Mouse (Mus musculus) heart, embryonic 13.5 days (tissue): ENCODE data around the gene Hrasls5. TPM values are rescaled to one million over a fixed set of nuclear protein-coding genes. Genes with fewer than 3 reads are reported as not detected.

Experiments used
- ATAC-seq: fragments of 200-750 bp; cut with Nextera tagmentation; 2 replicates; pipeline ENCODE4 v1.8.0; 2017; ENCODE audit warnings: moderate TSS enrichment; ENCODE audit not compliant: insufficient number of reproducible peaks, low FRiP score, low TSS enrichment; ENCODE audit errors: extremely low read depth
- H3K27ac ChIP-seq: fragments of 300-500 bp; sonication (generic); replicated peaks from 2 replicates; pipeline ENCODE4 v1.5.1; 2015; ENCODE audit warnings: moderate library complexity, mild to moderate bottlenecking, inconsistent platforms
- H3K27me3 ChIP-seq: fragments of 300-500 bp; sonication (generic); replicated peaks from 2 replicates; pipeline ENCODE4 v1.6.1; 2015; ENCODE audit warnings: mild to moderate bottlenecking, inconsistent platforms
- H3K36me3 ChIP-seq: fragments of 300-500 bp; sonication (generic); 2 replicates; pipeline ENCODE4 v1.6.1; 2015; ENCODE audit warnings: mild to moderate bottlenecking, inconsistent platforms
- H3K4me1 ChIP-seq: fragments of 300-500 bp; sonication (generic); 2 replicates; pipeline ENCODE4 v1.6.1; 2015; ENCODE audit warnings: inconsistent platforms
- H3K4me2 ChIP-seq: fragments of 300-500 bp; sonication (generic); 2 replicates; pipeline ENCODE4 v1.6.1; 2015; ENCODE audit warnings: inconsistent platforms, mild to moderate bottlenecking, moderate library complexity
- H3K4me3 ChIP-seq: fragments of 300-500 bp; sonication (generic); 2 replicates; pipeline ENCODE4 v1.5.1; 2015; ENCODE audit warnings: moderate library complexity, mild to moderate bottlenecking, inconsistent platforms
- H3K9ac ChIP-seq: fragments of 300-500 bp; sonication (generic); 2 replicates; pipeline ENCODE4 v1.6.1; 2015; ENCODE audit warnings: inconsistent platforms, mild to moderate bottlenecking, moderate library complexity
- H3K9me3 ChIP-seq: fragments of 300-500 bp; sonication (generic); 2 replicates; pipeline ENCODE4 v1.6.1; 2016; ENCODE audit warnings: inconsistent platforms
- WGBS: fragments of 180-500 bp; shearing (Covaris S2); methylation state at CpG from one replicate; pipeline ENCODE4 v1.1.7; 2015; ENCODE audit warnings: mixed read lengths; 5-methylcytosine and 5-hydroxymethylcytosine counted together
- polyA plus RNA-seq: library from polyadenylated mRNA; unstranded; fragments of >200 nt; fragmentation: Nextera tagmentation; extraction: Ambion mirVana; gene quantifications from 2 replicates; pipeline ENCODE4 v1.2.1, GENCODE M21; 2015

Gene Hrasls5
- not detected in 2 replicates for polyA plus RNA-seq

GRCm38 (mm10) chr19:7611942-7612757 lies at the start of gene Hrasls5:
Gene Hrasls5 (plus strand): TSS chr19:7612541.
- 3% methylated on average over 54 of the region's 54 CpGs for WGBS
- no peak for ATAC-seq
- H3K9ac ChIP-seq: peak within 1 kb of the TSS; percentile 73

GRCm38 (mm10) chr19:7562601-7563129 lies 49.7 kb upstream of the Hrasls5 start:
- Histone ChIP-seq H3K36me3 (peaks cover 21% of the 10 kb centered on the region), H3K9ac (no peak overlapping the region), H3K27ac (no peak overlapping the region), H3K4me1 (peaks cover 32% of the 10 kb centered on the region), H3K27me3 (no peaks in the 10 kb centered on the region), H3K4me3 (no peak overlapping the region), H3K9me3 (no peaks in the 10 kb centered on the region), H3K4me2 (peak overlapping the region; percentile 13; the same call in 1 of the 2 replicates)
- no peak for ATAC-seq
- 73% methylated on average over 10 of the region's 10 CpGs for WGBS

More at GRCm38 (mm10) chr19:7611942-7612757, at the start of gene Hrasls5:
- peak within 1 kb of the TSS; percentile 55 for H3K4me3 ChIP-seq
- peak within 1 kb of the TSS; percentile 78 for H3K4me2 ChIP-seq
- H3K4me1 ChIP-seq: peaks cover 18% of the 10 kb centered on the region
- peaks cover 52% of the 10 kb centered on the region for H3K27me3 ChIP-seq
- no peaks in the 10 kb centered on the region for H3K9me3 ChIP-seq
- H3K27ac ChIP-seq: no peak within 1 kb of the TSS
- no peaks in the 10 kb centered on the region for H3K36me3 ChIP-seq

GRCm38 (mm10) chr19:7563676-7564075 lies 48.7 kb upstream of the Hrasls5 start:
- Histone ChIP-seq H3K27ac (no peak overlapping the region), H3K4me2 (no peak overlapping the region), H3K27me3 (no peaks in the 10 kb centered on the region), H3K9me3 (no peaks in the 10 kb centered on the region), H3K36me3 (peaks cover 21% of the 10 kb centered on the region), H3K9ac (no peak overlapping the region), H3K4me3 (no peak overlapping the region), H3K4me1 (peaks cover 31% of the 10 kb centered on the region)
- 77% methylated on average over 2 of the region's 2 CpGs for WGBS
- no peak for ATAC-seq

- ATAC-seq: no peak
- peaks cover 19% of the 10 kb centered on the region for H3K36me3 ChIP-seq
- peaks cover 27% of the 10 kb centered on the region for H3K4me1 ChIP-seq
- H3K27me3 ChIP-seq: no peaks in the 10 kb centered on the region
- no peaks in the 10 kb centered on the region for H3K9me3 ChIP-seq
- H3K4me3 ChIP-seq: no peak overlapping the region
- no peak overlapping the region for H3K9ac ChIP-seq
- no peak overlapping the region for H3K4me2 ChIP-seq
- WGBS: 88% methylated on average over 1 of the region's 1 CpGs
- H3K27ac ChIP-seq: no peak overlapping the region
Observed at GRCm38 (mm10) chr19:7564457-7564856, 47.9 kb upstream of the Hrasls5 start.

GRCm38 (mm10) chr19:7566826-7567225 lies 45.5 kb upstream of the Hrasls5 start:
- Histone ChIP-seq H3K4me1 (peaks cover 25% of the 10 kb centered on the region), H3K4me3 (no peak overlapping the region), H3K27me3 (no peaks in the 10 kb centered on the region), H3K27ac (no peak overlapping the region), H3K9ac (no peak overlapping the region), H3K36me3 (peaks cover 12% of the 10 kb centered on the region; the same call in 1 of the 2 replicates), H3K4me2 (no peak overlapping the region), H3K9me3 (no peaks in the 10 kb centered on the region)
- no peak for ATAC-seq
- 81% methylated on average over 3 of the region's 3 CpGs for WGBS

GRCm38 (mm10) chr19:7568364-7568763 lies 44.0 kb upstream of the Hrasls5 start:
- Histone ChIP-seq H3K4me2 (no peak overlapping the region), H3K36me3 (peaks cover 11% of the 10 kb centered on the region; the same call in 1 of the 2 replicates), H3K9me3 (no peaks in the 10 kb centered on the region), H3K9ac (no peak overlapping the region), H3K27ac (no peak overlapping the region), H3K27me3 (no peaks in the 10 kb centered on the region), H3K4me1 (peaks cover 13% of the 10 kb centered on the region), H3K4me3 (no peak overlapping the region)
- 44% methylated on average over 3 of the region's 3 CpGs for WGBS
- no peak for ATAC-seq

GRCm38 (mm10) chr19:7569650-7570049 lies 42.7 kb upstream of the Hrasls5 start:
- no peak overlapping the region for H3K27ac ChIP-seq
- no peak for ATAC-seq

GRCm38 (mm10) chr19:7576180-7576579 lies 36.2 kb upstream of the Hrasls5 start:
- Histone ChIP-seq H3K4me1 (peaks cover 7% of the 10 kb centered on the region; the same call in 1 of the 2 replicates), H3K27ac (no peak overlapping the region), H3K4me3 (no peak overlapping the region), H3K27me3 (no peaks in the 10 kb centered on the region), H3K36me3 (peaks cover 41% of the 10 kb centered on the region), H3K9me3 (no peaks in the 10 kb centered on the region), H3K4me2 (no peak overlapping the region), H3K9ac (no peak overlapping the region)
- 70% methylated on average over 1 of the region's 1 CpGs for WGBS
- ATAC-seq: no peak

More at GRCm38 (mm10) chr19:7569650-7570049, 42.7 kb upstream of the Hrasls5 start:
- Histone ChIP-seq H3K9me3 (no peaks in the 10 kb centered on the region), H3K9ac (no peak overlapping the region), H3K4me3 (no peak overlapping the region), H3K27me3 (no peaks in the 10 kb centered on the region), H3K36me3 (peaks cover 12% of the 10 kb centered on the region; the same call in 1 of the 2 replicates), H3K4me1 (peaks cover 11% of the 10 kb centered on the region; the same call in 1 of the 2 replicates), H3K4me2 (no peak overlapping the region)
- WGBS: 78% methylated on average over 5 of the region's 5 CpGs

- no peak for ATAC-seq
- no peak overlapping the region for H3K9ac ChIP-seq
Observed at GRCm38 (mm10) chr19:7577710-7578109, 34.6 kb upstream of the Hrasls5 start.

GRCm38 (mm10) chr19:7581042-7581441 lies 31.3 kb upstream of the Hrasls5 start:
- Histone ChIP-seq H3K9me3 (no peaks in the 10 kb centered on the region), H3K27ac (0 out of 2 replicates have a peak overlapping the region, but pooled peaks have one; percentile 6), H3K27me3 (no peaks in the 10 kb centered on the region), H3K9ac (no peak overlapping the region), H3K36me3 (peaks cover 27% of the 10 kb centered on the region), H3K4me2 (no peak overlapping the region), H3K4me3 (no peak overlapping the region), H3K4me1 (peaks cover 37% of the 10 kb centered on the region)
- no peak for ATAC-seq
- 45% methylated on average over 5 of the region's 5 CpGs for WGBS

More at GRCm38 (mm10) chr19:7577710-7578109, 34.6 kb upstream of the Hrasls5 start:
- Histone ChIP-seq H3K4me2 (no peak overlapping the region), H3K9me3 (no peaks in the 10 kb centered on the region), H3K27me3 (no peaks in the 10 kb centered on the region), H3K4me3 (no peak overlapping the region), H3K27ac (no peak overlapping the region), H3K4me1 (peaks cover 10% of the 10 kb centered on the region), H3K36me3 (peaks cover 41% of the 10 kb centered on the region)
- WGBS: 71% methylated on average over 3 of the region's 3 CpGs

GRCm38 (mm10) chr19:7583101-7583500 lies 29.2 kb upstream of the Hrasls5 start:
- Histone ChIP-seq H3K9ac (no peak overlapping the region), H3K9me3 (no peaks in the 10 kb centered on the region), H3K4me1 (peaks cover 38% of the 10 kb centered on the region), H3K27me3 (no peaks in the 10 kb centered on the region), H3K36me3 (peaks cover 42% of the 10 kb centered on the region), H3K4me3 (no peak overlapping the region), H3K4me2 (0 out of 2 replicates have a peak overlapping the region, but pooled peaks have one; percentile 1), H3K27ac (peak overlapping the region; percentile 43; the same call in 1 of the 2 replicates)
- WGBS: 26% methylated on average over 7 of the region's 7 CpGs
- no peak for ATAC-seq
